In genomic region chr2:118676839-118677741, GRCm38 (mm10) we compare ENCODE assay signal across 9 mouse cellular contexts. TPM values are rescaled to one million over a fixed set of nuclear protein-coding genes. Genes with fewer than 3 reads are reported as not detected.
DNase-seq lines count a peak whose midpoint lies in the region; ATAC-seq lines count a peak whose summit lies in the region.
"Had no signal": no experiment of that assay in that cellular context is flagged by ENCODE, and none has a peak within 500 bp of the region (broad histone marks: within the 10 kb centered on the region; RNA-seq: fewer than 3 reads in every experiment).

No protein-coding gene starts in this region.

- H3K27ac ChIP-seq in brown adipose tissue, adult 24 weeks (replicated peaks; ENCODE audit: low read depth, low read length): no peak overlapping the region
- H3K27ac ChIP-seq in heart, embryonic 14.5 days (replicated peaks in 1 of 2; ENCODE audit: control insufficient read depth in 1 of 2, insufficient read depth in 1 of 2, low read depth in 2 of 2, low read length in 2 of 2): no peak overlapping the region
- no peak overlapping the region for H3K27ac ChIP-seq in midbrain, embryonic 11.5 days (ENCODE audit: low read depth, low read length)

- WGBS in heart, embryonic 14.5 days: under 1% methylated on average over 84 of the region's 89 CpGs
- WGBS in midbrain, embryonic 11.5 days: under 1% methylated on average over 81 of the region's 89 CpGs

- ATAC-seq in heart, embryonic 14.5 days (ENCODE audit: insufficient number of reproducible peaks, insufficient read depth, low FRiP score, low read depth): no peak
- ATAC-seq in midbrain, embryonic 11.5 days (ENCODE audit: low FRiP score): peak; percentile 59
- no peak for ATAC-seq in erythroid progenitor cell, adult 5-6 weeks (replicated peaks; ENCODE audit: low FRiP score, poor library complexity, severe bottlenecking)

- no peaks in the 10 kb centered on the region for H3K36me3 ChIP-seq in heart, embryonic 14.5 days (ENCODE audit: control insufficient read depth, insufficient read depth, low read length)
- H3K36me3 ChIP-seq in midbrain, embryonic 11.5 days (ENCODE audit: control insufficient read depth, insufficient read depth, low read length): no peaks in the 10 kb centered on the region

- H3K27me3 ChIP-seq in heart, embryonic 14.5 days (ENCODE audit: control insufficient read depth, insufficient read depth, low read length): peaks cover 72% of the 10 kb centered on the region
- H3K27me3 ChIP-seq in midbrain, embryonic 11.5 days (ENCODE audit: control insufficient read depth, insufficient read depth, low read length): peaks cover 50% of the 10 kb centered on the region

- H3K9me3 ChIP-seq in heart, embryonic 14.5 days (ENCODE audit: control insufficient read depth, low read length): no peaks in the 10 kb centered on the region
- no peaks in the 10 kb centered on the region for H3K9me3 ChIP-seq in midbrain, embryonic 11.5 days (ENCODE audit: control insufficient read depth, low read length)

- peak overlapping the region; percentile 78 for H3K9ac ChIP-seq in heart, embryonic 14.5 days (ENCODE audit: low read length)
- peak overlapping the region; percentile 64 for H3K9ac ChIP-seq in midbrain, embryonic 11.5 days (ENCODE audit: low read length)

- peak; percentile 61 for DNase-seq in right cerebral cortex, postnatal 14 days
- no peak for DNase-seq in right cerebral cortex, postnatal 36 days (ENCODE audit: low spot score in 2 of 2)
- DNase-seq in kidney, postnatal 4 days: peak; percentile 53 to 56
- DNase-seq in midbrain, embryonic 11.5 days (ENCODE audit: low spot score, missing footprints): peak; percentile 94
- DNase-seq in ovary, adult 18-20 months (ENCODE audit: low spot score): no peak

- peak overlapping the region; percentile 54 for H3K4me3 ChIP-seq in brown adipose tissue, adult 24 weeks (ENCODE audit: insufficient read depth, low read depth, low read length)
- H3K4me3 ChIP-seq in heart, embryonic 14.5 days (ENCODE audit: control insufficient read depth in 1 of 2, insufficient read depth in 1 of 2, low read depth in 1 of 2, low read length in 2 of 2): peak overlapping the region; percentile 40 to 62
- H3K4me3 ChIP-seq in midbrain, embryonic 11.5 days (ENCODE audit: low read depth, low read length): peak overlapping the region; percentile 50
- H3K4me3 ChIP-seq: myocyte had no signal

- H3K4me1 ChIP-seq in brown adipose tissue, adult 24 weeks (ENCODE audit: control insufficient read depth, insufficient read depth, insufficient read length, low read length): no peaks in the 10 kb centered on the region
- peaks cover 12 to 18% of the 10 kb centered on the region in 2 experiments for H3K4me1 ChIP-seq in heart, embryonic 14.5 days (ENCODE audit: control insufficient read depth in 2 of 2, insufficient read depth in 2 of 2, low read length in 2 of 2)
- H3K4me1 ChIP-seq in midbrain, embryonic 11.5 days (ENCODE audit: control insufficient read depth, insufficient read depth, low read length): peaks cover 11% of the 10 kb centered on the region

- peak overlapping the region; percentile 99 for H3K4me2 ChIP-seq in heart, embryonic 14.5 days (ENCODE audit: low read length)
- peak overlapping the region; percentile 96 for H3K4me2 ChIP-seq in midbrain, embryonic 11.5 days

RNA-seq across cellular contexts. Expression of gene Pak6, which starts 14.0 kb away (rescaled TPM):
- not detected in 2 replicates for polyA plus RNA-seq in brown adipose tissue, adult 24 weeks (2012; ENCODE audit: insufficient read depth, insufficient read length, missing spikeins)
- 8.3 and 8.6 TPM in 2 replicates for polyA plus RNA-seq in heart, embryonic 14.5 days (2014; fragmentation: Nextera tagmentation; extraction: Ambion mirVana)
- 1.2 and 1.4 TPM in 2 replicates for polyA plus RNA-seq in midbrain, embryonic 11.5 days (2014; fragmentation: Nextera tagmentation; extraction: Ambion mirVana)
- total RNA-seq in erythroid progenitor cell, adult 5-6 weeks (2015; ENCODE audit: low replicate concordance): not detected in 2 replicates
- 0.15 and 0.39 TPM in 2 replicates for total RNA-seq in erythroid progenitor cell, adult 5-6 weeks (2017; ENCODE audit: low replicate concordance)

RNA-seq across cellular contexts. Expression of gene Ankrd63, which starts 26.7 kb away (rescaled TPM):
- polyA plus RNA-seq in brown adipose tissue, adult 24 weeks (2012; ENCODE audit: insufficient read depth, insufficient read length, missing spikeins): not detected in 2 replicates
- 2.1 and 3.0 TPM in 2 replicates for polyA plus RNA-seq in heart, embryonic 14.5 days (2014; fragmentation: Nextera tagmentation; extraction: Ambion mirVana)
- polyA plus RNA-seq in midbrain, embryonic 11.5 days (2014; fragmentation: Nextera tagmentation; extraction: Ambion mirVana): not detected in 2 replicates
- not detected in 2 replicates for total RNA-seq in erythroid progenitor cell, adult 5-6 weeks (2015; ENCODE audit: low replicate concordance)
- total RNA-seq in erythroid progenitor cell, adult 5-6 weeks (2017; ENCODE audit: low replicate concordance): not detected in 2 replicates

RNA-seq across cellular contexts. Expression of gene Plcb2, which starts 51.1 kb away (rescaled TPM):
- polyA plus RNA-seq in brown adipose tissue, adult 24 weeks (2012; ENCODE audit: insufficient read depth, insufficient read length, missing spikeins): 0.67 and 0.71 TPM in 2 replicates
- 2.0 and 2.6 TPM in 2 replicates for polyA plus RNA-seq in heart, embryonic 14.5 days (2014; fragmentation: Nextera tagmentation; extraction: Ambion mirVana)
- polyA plus RNA-seq in midbrain, embryonic 11.5 days (2014; fragmentation: Nextera tagmentation; extraction: Ambion mirVana): 0.20 and 0.33 TPM in 2 replicates
- 14.3 and 18.4 TPM in 2 replicates for total RNA-seq in erythroid progenitor cell, adult 5-6 weeks (2015; ENCODE audit: low replicate concordance)
- total RNA-seq in erythroid progenitor cell, adult 5-6 weeks (2017; ENCODE audit: low replicate concordance): 9.8 and 12.3 TPM in 2 replicates
- polyA plus RNA-seq: myocyte had no signal

Comparison
In these comparisons a context has a peak if more than half of its experiments do, and no peak if none do; other contexts are left out.
1. DNase-seq: peak in right cerebral cortex, postnatal 14 days (single experiment), kidney, postnatal 4 days (2 of 2) and midbrain, embryonic 11.5 days (single experiment); none in right cerebral cortex, postnatal 36 days (0 of 2) and ovary, adult 18-20 months (single experiment).
2. Peak in every context shown above with its lines, with median percentiles within 50 percentile points of each other: H3K4me3 ChIP-seq.